Mouse (Mus musculus) spleen, embryonic (tissue): ENCODE measurements around the gene Spg21.

Experiments
- CTCF ChIA-PET: fragments of 350-600 bp; sonication (Branson Sonifier 250); formaldehyde crosslinking; loops from one replicate; lab custom pipeline; 2022; lab: Charles Lee

The Spg21 gene

GRCm38 (mm10) chr9:65479158-65479557 is 18.4 kb downstream of the Spg21 start:
- CTCF ChIA-PET, result no interaction called here

GRCm38 (mm10) chr9:65480071-65480470 is 19.3 kb downstream of the Spg21 start:
- CTCF ChIA-PET, result no interaction called here

GRCm38 (mm10) chr9:65491476-65491875 is 30.7 kb downstream of the Spg21 start:
- CTCF ChIA-PET, result no interaction called here

- CTCF ChIA-PET, result no interaction called here
Measured at GRCm38 (mm10) chr9:65492351-65492750, 31.6 kb downstream of the Spg21 start.

GRCm38 (mm10) chr9:65492851-65493250 is 32.1 kb downstream of the Spg21 start:
- CTCF ChIA-PET, result no interaction called here

- CTCF ChIA-PET, result interaction anchor here (0.6 kb wide), 1 partner anchor 9 kb away, joined by 5 read pairs; no protein-coding TSS in a partner anchor
Measured at GRCm38 (mm10) chr9:65502146-65502545, 41.4 kb downstream of the Spg21 start.

GRCm38 (mm10) chr9:65502721-65503505 is 42.2 kb downstream of the Spg21 start:
- CTCF ChIA-PET, result interaction anchor here (0.6 kb wide), 1 partner anchor 8 kb away, joined by 5 read pairs; no protein-coding TSS in a partner anchor

- CTCF ChIA-PET, result no interaction called here
Measured at GRCm38 (mm10) chr9:65508449-65508848, 47.7 kb downstream of the Spg21 start.

GRCm38 (mm10) chr9:65512520-65512919 is 51.8 kb downstream of the Spg21 start:
- CTCF ChIA-PET, result no interaction called here

GRCm38 (mm10) chr9:65514431-65514830 is 53.7 kb downstream of the Spg21 start:
- CTCF ChIA-PET, result no interaction called here

- CTCF ChIA-PET, result no interaction called here
Measured at GRCm38 (mm10) chr9:65514851-65515261, 54.1 kb downstream of the Spg21 start.

GRCm38 (mm10) chr9:65519807-65520504 is 59.2 kb downstream of the Spg21 start, which contains the start of gene Ankdd1a:
Gene Ankdd1a (minus strand): TSS chr9:65520193.
- CTCF ChIA-PET, result no interaction called here

GRCm38 (mm10) chr9:65520505-65520876 is 59.7 kb downstream of the Spg21 start:
- CTCF ChIA-PET, result no interaction called here

- CTCF ChIA-PET, result no interaction called here
Measured at GRCm38 (mm10) chr9:65523611-65524364, 63.0 kb downstream of the Spg21 start.

- CTCF ChIA-PET, result interaction anchor here (0.7 kb wide), 1 partner anchor 55 kb away, joined by 3 read pairs; no protein-coding TSS in a partner anchor
Measured at GRCm38 (mm10) chr9:65525445-65526195, 64.9 kb downstream of the Spg21 start.

GRCm38 (mm10) chr9:65528417-65529038 is 67.8 kb downstream of the Spg21 start:
- CTCF ChIA-PET, result interaction anchor here (0.6 kb wide), 1 partner anchor 70 kb away, joined by 5 read pairs; no protein-coding TSS in a partner anchor

GRCm38 (mm10) chr9:65529659-65530058 is 68.9 kb downstream of the Spg21 start:
- CTCF ChIA-PET, result no interaction called here

GRCm38 (mm10) chr9:65531283-65531682 is 70.5 kb downstream of the Spg21 start:
- CTCF ChIA-PET, result interaction anchor here (0.6 kb wide), 2 partner anchors 14 to 48 kb away, joined by 4 to 12 read pairs; no protein-coding TSS in a partner anchor

- CTCF ChIA-PET, result interaction anchor here (0.7 to 0.9 kb wide), 2 partner anchors 45 to 153 kb away, joined by 3 to 4 read pairs; no protein-coding TSS in a partner anchor
Measured at GRCm38 (mm10) chr9:65532986-65533385, 72.2 kb downstream of the Spg21 start.

GRCm38 (mm10) chr9:65534111-65534510 is 73.4 kb downstream of the Spg21 start:
- CTCF ChIA-PET, result interaction anchor here (0.6 to 1.4 kb wide), 4 partner anchors 11 to 1046 kb away, joined by 3 to 4 read pairs (median 4); no protein-coding TSS in a partner anchor
